Mouse (Mus musculus) kidney, adult 9 months (tissue): ENCODE measurements around the gene Gm49384.
A peak's percentile ranks its signal among the peaks of the same experiment; 100 is the strongest.
"Not testable (repeated sequence)": the region's sequence is repeated elsewhere in the genome, so short reads cannot be mapped to it uniquely, and the experiment has no call there.

ENCODE experiments used
- DNase-seq: peaks from one replicate; pipeline ENCODE4 v3.0.0; 2022

The Gm49384 gene

GRCm38 (mm10) chr12:69166861-69167581 lies 37.0 kb downstream of the Gm49384 start:
- DNase-seq = not testable (repeated sequence)

GRCm38 (mm10) chr12:69164904-69165303 lies 39.2 kb downstream of the Gm49384 start:
- no peak for DNase-seq

GRCm38 (mm10) chr12:69163586-69163985 lies 40.5 kb downstream of the Gm49384 start:
- not testable (repeated sequence) for DNase-seq

GRCm38 (mm10) chr12:69160677-69161076 lies 43.4 kb downstream of the Gm49384 start:
- DNase-seq = not testable (repeated sequence)

GRCm38 (mm10) chr12:69159578-69159940 lies 44.5 kb downstream of the Gm49384 start:
- peak; percentile 75 for DNase-seq

- DNase-seq = peak; percentile 99
Observed at GRCm38 (mm10) chr12:69158765-69159577, 45.1 kb downstream of the Gm49384 start, which contains the start of gene Rps29. Gene Rps29, minus strand, starts transcription at chr12:69159186.

GRCm38 (mm10) chr12:69158366-69158764 lies 45.7 kb downstream of the Gm49384 start:
- DNase-seq = no peak

GRCm38 (mm10) chr12:69157107-69157506 lies 47.0 kb downstream of the Gm49384 start:
- no peak for DNase-seq

- no peak for DNase-seq
Observed at GRCm38 (mm10) chr12:69156436-69156835, 47.6 kb downstream of the Gm49384 start.

- DNase-seq = no peak
Observed at GRCm38 (mm10) chr12:69155923-69156322, 48.1 kb downstream of the Gm49384 start.

- no peak for DNase-seq
Observed at GRCm38 (mm10) chr12:69150049-69150448, 54.0 kb downstream of the Gm49384 start.

- DNase-seq = no peak
Observed at GRCm38 (mm10) chr12:69147166-69147735, 56.8 kb downstream of the Gm49384 start.

- DNase-seq = no peak
Observed at GRCm38 (mm10) chr12:69143460-69143859, 60.6 kb downstream of the Gm49384 start.

GRCm38 (mm10) chr12:69139841-69140240 lies 64.2 kb downstream of the Gm49384 start:
- DNase-seq = no peak
